Mouse (Mus musculus): ENCODE results near the gene Itga1. TPM values are rescaled to one million over a fixed set of nuclear protein-coding genes. Genes with fewer than 3 reads are reported as not detected.

Itga1 gene
- polyA plus RNA-seq, 1 experiment from 2014 or later: 8.0 TPM

DNA sequence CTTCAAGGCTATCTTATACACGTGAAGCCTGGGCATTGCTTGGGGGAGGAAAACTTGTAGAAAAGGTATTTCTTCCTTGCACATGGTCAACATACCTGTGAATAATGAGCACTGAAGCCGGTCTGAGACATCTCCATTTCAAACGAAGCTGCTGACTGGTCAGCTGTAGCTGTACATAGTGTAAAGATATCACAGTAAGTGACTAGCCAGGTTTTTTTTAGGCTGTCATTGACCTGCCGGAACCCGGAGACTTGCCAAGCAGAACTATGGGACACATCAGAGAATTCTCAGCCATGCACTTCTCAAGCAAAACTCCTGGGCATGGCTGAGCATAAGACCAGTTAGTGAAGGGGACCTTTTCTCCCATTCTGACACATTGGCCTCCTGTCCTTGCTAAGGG, 99.6 kb downstream of the Itga1 start:
- Histone ChIP-seq H3K27me3 (ENCODE audit: control insufficient read depth, insufficient read depth, low read length) (no peaks in the 10 kb centered on the region), H3K27ac (ENCODE audit: low read depth, low read length) (no peak overlapping the region), H3K9me3 (ENCODE audit: control insufficient read depth, low read length) (no peaks in the 10 kb centered on the region), H3K4me1 (replicated peaks; ENCODE audit: control insufficient read depth, insufficient read depth, low read length) (no peaks in the 10 kb centered on the region), H3K4me3 (ENCODE audit: low read depth, low read length) (no peak overlapping the region), H3K4me2 (replicated peaks; ENCODE audit: low read depth, low read length) (no peak overlapping the region), H3K36me3 (ENCODE audit: control insufficient read depth, insufficient read depth, low read length) (no peaks in the 10 kb centered on the region), H3K9ac (ENCODE audit: low read depth, low read length) (no peak overlapping the region)
- ATAC-seq (ENCODE audit: low FRiP score): no peak
- no peak for DNase-seq (ENCODE audit: low spot score)
- 89% methylated on average over 5 of the region's 5 CpGs for WGBS

GRCm38 (mm10) chr13:114999582-114999981, 102.2 kb downstream of the Itga1 start:
- Histone ChIP-seq H3K4me2 (replicated peaks; ENCODE audit: low read depth, low read length) (no peak overlapping the region), H3K27ac (ENCODE audit: low read depth, low read length) (no peak overlapping the region), H3K36me3 (ENCODE audit: control insufficient read depth, insufficient read depth, low read length) (no peaks in the 10 kb centered on the region), H3K9me3 (ENCODE audit: control insufficient read depth, low read length) (no peaks in the 10 kb centered on the region), H3K4me3 (ENCODE audit: low read depth, low read length) (no peak overlapping the region), H3K27me3 (ENCODE audit: control insufficient read depth, insufficient read depth, low read length) (no peaks in the 10 kb centered on the region), H3K4me1 (replicated peaks; ENCODE audit: control insufficient read depth, insufficient read depth, low read length) (no peaks in the 10 kb centered on the region), H3K9ac (ENCODE audit: low read depth, low read length) (no peak overlapping the region)
- ATAC-seq (ENCODE audit: low FRiP score) (no peak), DNase-seq (ENCODE audit: low spot score) (no peak)
- 91% methylated on average over 4 of the region's 4 CpGs for WGBS

GRCm38 (mm10) chr13:114998100-114998499, 103.7 kb downstream of the Itga1 start:
- Histone ChIP-seq H3K4me3 (ENCODE audit: low read depth, low read length) (no peak overlapping the region), H3K36me3 (ENCODE audit: control insufficient read depth, insufficient read depth, low read length) (no peaks in the 10 kb centered on the region), H3K4me2 (replicated peaks; ENCODE audit: low read depth, low read length) (no peak overlapping the region), H3K27me3 (ENCODE audit: control insufficient read depth, insufficient read depth, low read length) (no peaks in the 10 kb centered on the region), H3K9me3 (ENCODE audit: control insufficient read depth, low read length) (no peaks in the 10 kb centered on the region), H3K9ac (ENCODE audit: low read depth, low read length) (no peak overlapping the region), H3K27ac (ENCODE audit: low read depth, low read length) (no peak overlapping the region), H3K4me1 (replicated peaks; ENCODE audit: control insufficient read depth, insufficient read depth, low read length) (no peaks in the 10 kb centered on the region)
- ATAC-seq (ENCODE audit: low FRiP score) (no peak), DNase-seq (ENCODE audit: low spot score) (no peak)
- WGBS: 89% methylated on average over 10 of the region's 10 CpGs

DNA sequence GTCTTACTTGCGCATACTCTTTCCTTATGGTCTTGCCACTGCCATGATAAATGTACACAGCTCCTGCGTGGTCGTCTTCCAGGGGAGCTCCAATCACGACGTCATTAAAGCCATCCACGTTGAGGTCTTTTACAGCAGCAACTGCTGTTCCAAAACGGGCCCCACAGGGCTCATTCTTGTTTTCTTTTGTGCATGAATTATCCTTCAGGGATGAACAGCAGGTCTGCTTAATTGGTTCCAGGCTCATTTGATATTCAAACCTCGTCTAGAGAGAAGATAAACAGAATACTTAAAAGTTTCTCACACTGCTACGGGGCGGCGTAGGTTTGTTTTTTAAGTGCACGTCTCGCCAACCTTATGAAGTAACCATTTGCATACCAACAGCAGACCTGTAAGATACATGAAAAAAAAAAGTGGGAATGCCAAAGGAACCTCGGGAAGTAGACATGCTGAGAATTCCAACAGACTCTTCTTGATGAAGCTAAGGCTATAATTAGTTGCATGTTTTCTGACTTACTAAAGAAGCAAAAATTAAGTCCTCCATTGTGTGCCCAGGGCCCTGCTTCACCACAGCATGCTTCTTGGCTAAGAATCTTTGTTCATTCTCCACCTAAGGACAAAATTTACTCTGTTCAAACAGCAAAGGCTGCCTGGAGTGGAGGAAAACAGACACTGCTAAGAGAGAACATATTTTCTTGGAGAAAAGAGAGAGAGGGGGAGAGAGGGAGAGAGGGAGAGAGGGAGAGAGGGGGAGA, 109.3 kb downstream of the Itga1 start:
- no peaks in the 10 kb centered on the region for H3K36me3 ChIP-seq (ENCODE audit: control insufficient read depth, insufficient read depth, low read length)
- DNase-seq (ENCODE audit: low spot score): no peak
- no peak overlapping the region for H3K4me2 ChIP-seq (replicated peaks; ENCODE audit: low read depth, low read length)
- no peak overlapping the region for H3K27ac ChIP-seq (ENCODE audit: low read depth, low read length)
- no peak overlapping the region for H3K9ac ChIP-seq (ENCODE audit: low read depth, low read length)
- WGBS: 43% methylated on average over 14 of the region's 14 CpGs
- no peaks in the 10 kb centered on the region for H3K27me3 ChIP-seq (ENCODE audit: control insufficient read depth, insufficient read depth, low read length)
- H3K4me3 ChIP-seq (ENCODE audit: low read depth, low read length): no peak overlapping the region
- no peaks in the 10 kb centered on the region for H3K9me3 ChIP-seq (ENCODE audit: control insufficient read depth, low read length)
- H3K4me1 ChIP-seq (replicated peaks; ENCODE audit: control insufficient read depth, insufficient read depth, low read length): no peaks in the 10 kb centered on the region
- ATAC-seq (ENCODE audit: low FRiP score): peak; percentile 38; the same call in 1 of the 2 replicates

DNA sequence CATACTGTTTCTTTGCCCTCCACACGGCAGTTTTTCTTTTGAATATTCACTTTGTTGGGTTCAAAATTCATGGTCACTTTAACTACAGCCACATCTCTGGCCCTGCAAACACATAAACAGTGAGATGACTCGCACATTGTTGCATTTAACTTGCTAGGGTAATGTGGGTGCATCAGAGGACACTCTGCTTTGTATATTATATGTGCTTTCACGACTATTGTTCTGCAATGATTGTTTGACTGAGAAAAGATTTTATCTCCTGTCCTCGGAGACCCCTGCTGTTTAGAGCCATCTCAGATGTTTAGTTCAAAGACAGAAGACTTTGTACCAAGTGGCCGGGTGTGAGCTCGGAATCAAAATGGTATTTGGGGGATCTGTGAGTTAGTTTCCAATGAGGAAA, 114.1 kb downstream of the Itga1 start:
- H3K9ac ChIP-seq (ENCODE audit: low read depth, low read length): no peak overlapping the region
- no peaks in the 10 kb centered on the region for H3K27me3 ChIP-seq (ENCODE audit: control insufficient read depth, insufficient read depth, low read length)
- no peak for ATAC-seq (ENCODE audit: low FRiP score)
- WGBS: 65% methylated on average over 6 of the region's 6 CpGs
- H3K4me1 ChIP-seq (replicated peaks; ENCODE audit: control insufficient read depth, insufficient read depth, low read length): no peaks in the 10 kb centered on the region
- no peaks in the 10 kb centered on the region for H3K9me3 ChIP-seq (ENCODE audit: control insufficient read depth, low read length)
- no peak overlapping the region for H3K4me3 ChIP-seq (ENCODE audit: low read depth, low read length)
- DNase-seq (ENCODE audit: low spot score): no peak
- no peak overlapping the region for H3K27ac ChIP-seq (ENCODE audit: low read depth, low read length)
- no peaks in the 10 kb centered on the region for H3K36me3 ChIP-seq (ENCODE audit: control insufficient read depth, insufficient read depth, low read length)
- no peak overlapping the region for H3K4me2 ChIP-seq (replicated peaks; ENCODE audit: low read depth, low read length)

DNA sequence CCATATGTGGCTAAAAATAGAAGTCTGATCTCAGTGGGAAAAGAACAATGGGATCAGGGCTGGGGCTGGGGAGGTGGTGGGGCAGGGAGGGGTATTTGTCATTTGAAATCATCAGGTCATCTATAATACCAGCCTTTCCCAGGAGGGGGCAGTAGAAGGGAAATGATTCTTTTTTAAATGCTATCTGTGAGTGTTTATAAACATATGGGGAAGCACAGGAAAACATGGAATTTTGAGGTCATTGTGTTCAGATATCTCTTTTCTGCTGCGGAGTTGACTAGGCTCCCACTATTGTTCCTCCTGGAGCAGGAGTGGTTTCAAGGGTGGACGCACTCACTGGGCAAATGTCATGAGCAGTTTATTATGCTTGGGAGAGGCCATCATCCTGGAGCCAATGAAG, 114.6 kb downstream of the Itga1 start:
- Histone ChIP-seq H3K9ac (ENCODE audit: low read depth, low read length) (no peak overlapping the region), H3K36me3 (ENCODE audit: control insufficient read depth, insufficient read depth, low read length) (no peaks in the 10 kb centered on the region), H3K4me3 (ENCODE audit: low read depth, low read length) (no peak overlapping the region), H3K9me3 (ENCODE audit: control insufficient read depth, low read length) (no peaks in the 10 kb centered on the region), H3K4me1 (replicated peaks; ENCODE audit: control insufficient read depth, insufficient read depth, low read length) (no peaks in the 10 kb centered on the region), H3K4me2 (replicated peaks; ENCODE audit: low read depth, low read length) (no peak overlapping the region), H3K27ac (ENCODE audit: low read depth, low read length) (no peak overlapping the region), H3K27me3 (ENCODE audit: control insufficient read depth, insufficient read depth, low read length) (no peaks in the 10 kb centered on the region)
- ATAC-seq (ENCODE audit: low FRiP score) (no peak), DNase-seq (ENCODE audit: low spot score) (peak; percentile 41)
- WGBS: 56% methylated on average over 2 of the region's 2 CpGs

DNA sequence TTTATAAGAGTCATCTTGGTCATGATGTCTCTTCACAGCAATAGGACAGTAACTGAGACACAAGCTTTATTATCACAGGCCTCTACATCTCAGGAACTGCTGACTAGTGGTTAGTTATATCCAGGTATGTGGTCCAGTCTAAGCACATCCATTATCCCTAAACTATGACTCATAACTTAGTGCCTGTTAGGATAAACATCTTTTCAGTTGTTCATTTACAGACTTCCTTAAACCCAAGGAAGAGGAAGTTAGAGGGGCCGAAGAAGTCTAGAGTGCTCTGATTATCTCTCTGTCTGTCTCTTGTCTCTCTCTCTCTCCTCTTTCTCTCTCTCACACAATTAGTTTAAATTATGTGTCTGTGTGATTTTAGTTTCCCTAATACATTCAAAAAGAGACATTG, 117.1 kb downstream of the Itga1 start:
- Histone ChIP-seq H3K27me3 (ENCODE audit: control insufficient read depth, insufficient read depth, low read length) (no peaks in the 10 kb centered on the region), H3K4me1 (replicated peaks; ENCODE audit: control insufficient read depth, insufficient read depth, low read length) (no peaks in the 10 kb centered on the region), H3K27ac (ENCODE audit: low read depth, low read length) (no peak overlapping the region), H3K9me3 (ENCODE audit: control insufficient read depth, low read length) (no peaks in the 10 kb centered on the region), H3K4me3 (ENCODE audit: low read depth, low read length) (no peak overlapping the region), H3K4me2 (replicated peaks; ENCODE audit: low read depth, low read length) (no peak overlapping the region), H3K9ac (ENCODE audit: low read depth, low read length) (no peak overlapping the region), H3K36me3 (ENCODE audit: control insufficient read depth, insufficient read depth, low read length) (no peaks in the 10 kb centered on the region)
- ATAC-seq (ENCODE audit: low FRiP score) (no peak), DNase-seq (ENCODE audit: low spot score) (no peak)
- 98% methylated on average over 1 of the region's 1 CpGs for WGBS

GRCm38 (mm10) chr13:114983116-114983515, 118.6 kb downstream of the Itga1 start:
- H3K9me3 ChIP-seq (ENCODE audit: control insufficient read depth, low read length): no peaks in the 10 kb centered on the region
- H3K36me3 ChIP-seq (ENCODE audit: control insufficient read depth, insufficient read depth, low read length): no peaks in the 10 kb centered on the region
- 91% methylated on average over 7 of the region's 7 CpGs for WGBS
- no peak overlapping the region for H3K9ac ChIP-seq (ENCODE audit: low read depth, low read length)
- no peaks in the 10 kb centered on the region for H3K27me3 ChIP-seq (ENCODE audit: control insufficient read depth, insufficient read depth, low read length)
- H3K4me2 ChIP-seq (replicated peaks; ENCODE audit: low read depth, low read length): no peak overlapping the region
- no peak overlapping the region for H3K4me3 ChIP-seq (ENCODE audit: low read depth, low read length)
- DNase-seq (ENCODE audit: low spot score) (no peak), ATAC-seq (ENCODE audit: low FRiP score) (no peak)
- no peak overlapping the region for H3K27ac ChIP-seq (ENCODE audit: low read depth, low read length)
- H3K4me1 ChIP-seq (replicated peaks; ENCODE audit: control insufficient read depth, insufficient read depth, low read length): no peaks in the 10 kb centered on the region

GRCm38 (mm10) chr13:114980831-114981419, 120.8 kb downstream of the Itga1 start:
- 47% methylated on average over 9 of the region's 10 CpGs for WGBS
- Histone ChIP-seq H3K4me2 (replicated peaks; ENCODE audit: low read depth, low read length) (no peak overlapping the region), H3K36me3 (ENCODE audit: control insufficient read depth, insufficient read depth, low read length) (no peaks in the 10 kb centered on the region), H3K27ac (ENCODE audit: low read depth, low read length) (no peak overlapping the region), H3K4me3 (ENCODE audit: low read depth, low read length) (no peak overlapping the region), H3K27me3 (ENCODE audit: control insufficient read depth, insufficient read depth, low read length) (no peaks in the 10 kb centered on the region), H3K9ac (ENCODE audit: low read depth, low read length) (no peak overlapping the region), H3K9me3 (ENCODE audit: control insufficient read depth, low read length) (no peaks in the 10 kb centered on the region), H3K4me1 (replicated peaks; ENCODE audit: control insufficient read depth, insufficient read depth, low read length) (no peaks in the 10 kb centered on the region)
- ATAC-seq (ENCODE audit: low FRiP score): no peak; the same call in 1 of the 2 replicates
- DNase-seq (ENCODE audit: low spot score): peak; percentile 39
